Mouse (Mus musculus): ENCODE data around the gene Slc22a8.

DNA sequence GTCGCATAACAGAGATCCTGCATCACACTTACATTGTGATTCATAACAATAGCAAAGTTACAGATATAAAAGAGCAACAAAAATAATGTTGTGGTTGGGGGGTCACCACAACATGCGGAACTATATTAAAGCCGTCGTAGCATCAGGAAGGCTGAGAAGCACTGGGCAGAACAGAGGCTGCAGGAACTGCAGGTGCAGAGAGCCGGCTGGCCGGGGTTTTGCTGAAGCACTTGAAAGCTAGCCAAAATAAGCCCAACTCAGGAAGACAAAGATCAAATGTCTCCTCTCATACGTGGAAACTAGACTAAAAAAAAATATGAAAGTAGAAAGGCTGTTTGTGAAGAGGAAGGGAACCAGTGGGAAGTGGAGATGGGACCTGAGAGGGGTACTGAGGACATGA, 19.3 kb upstream of the Slc22a8 start:
- TF ChIP-seq EP300 (IDR thresholded peaks at IDR 0.05; ENCODE audit: low read depth) (no peak), CTCF (IDR thresholded peaks at IDR 0.05; ENCODE audit: low read depth) (no peak)

All from liver, postnatal 0 days (tissue).